Mouse (Mus musculus) kidney, postnatal 36 days (tissue): ENCODE measurements around the gene Adsl.

ENCODE experiments used
- DNase-seq, 2 experiments: peaks; one replicate each; pipeline ENCODE4 v3.0.0; 2021 to 2022; ENCODE audit warnings: mixed read lengths in 2 of 2

Gene Adsl

GRCm38 (mm10) chr15:80941468-80942040 lies 6.7 kb upstream of the Adsl start:
- DNase-seq: no peak

GRCm38 (mm10) chr15:80945851-80946250 lies 2.4 kb upstream of the Adsl start:
- DNase-seq: peak; percentile 24 to 74

DNA sequence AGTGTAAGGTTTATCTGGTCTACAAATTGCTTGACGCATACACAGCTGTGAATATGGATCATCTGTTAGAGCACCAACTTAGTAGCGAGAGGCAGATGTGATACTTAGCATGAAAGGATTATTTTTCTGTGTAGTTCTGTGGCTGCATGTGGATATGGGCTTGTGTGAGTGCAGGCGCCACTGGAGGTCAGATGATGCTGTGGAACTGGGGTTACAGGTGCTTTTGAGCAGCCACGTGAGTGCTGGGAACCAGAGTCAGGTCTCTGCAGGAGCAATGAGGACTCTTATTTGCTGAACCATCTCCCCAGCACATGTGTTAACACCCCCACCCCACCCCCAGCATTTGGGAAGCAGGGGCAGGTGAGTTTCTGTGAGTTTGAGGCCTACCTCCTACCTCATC lies 1.1 kb downstream of the Adsl start:
- no peak for DNase-seq

GRCm38 (mm10) chr15:80950055-80950454 lies 1.8 kb downstream of the Adsl start:
- no peak for DNase-seq

DNA sequence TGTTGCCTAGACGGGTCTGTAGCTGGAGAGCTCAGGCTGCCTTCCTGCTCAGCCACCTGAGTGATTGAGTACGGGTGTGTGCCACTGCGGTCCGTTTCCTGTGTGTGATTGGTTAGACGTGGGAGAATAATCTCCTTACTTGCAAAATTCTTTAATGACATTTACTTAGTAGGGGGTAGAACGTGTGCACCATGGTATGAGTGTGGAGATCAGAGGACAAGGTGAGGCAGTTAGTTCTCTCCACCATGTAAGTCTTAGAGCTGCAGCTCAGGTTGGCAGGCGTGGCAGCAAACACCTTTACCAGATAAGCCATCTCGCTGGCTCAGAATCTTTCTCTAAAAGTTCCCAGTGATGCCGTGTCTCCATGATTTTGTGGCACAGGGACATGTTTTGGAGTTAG lies 5.7 kb downstream of the Adsl start:
- DNase-seq: no peak

DNA sequence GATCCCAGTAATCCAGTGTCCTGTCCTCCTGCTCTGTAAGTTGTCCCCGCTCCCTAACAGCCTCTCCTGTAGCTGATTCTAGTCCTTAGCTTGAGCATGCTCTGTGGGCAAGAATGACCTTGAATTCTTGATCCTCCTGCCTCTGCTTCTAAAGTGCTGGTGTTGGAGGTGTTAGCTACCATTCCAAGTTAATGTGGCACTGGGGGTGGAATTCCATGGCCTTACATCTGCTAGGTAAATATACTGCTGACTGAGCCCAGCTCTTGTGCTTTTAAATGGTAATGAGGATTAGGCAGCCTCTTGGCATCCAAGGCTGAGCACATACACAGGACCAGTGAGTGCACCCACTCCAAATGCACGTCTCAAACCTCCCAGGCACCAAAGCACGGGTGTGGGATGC lies 6.6 kb downstream of the Adsl start:
- no peak for DNase-seq

DNA sequence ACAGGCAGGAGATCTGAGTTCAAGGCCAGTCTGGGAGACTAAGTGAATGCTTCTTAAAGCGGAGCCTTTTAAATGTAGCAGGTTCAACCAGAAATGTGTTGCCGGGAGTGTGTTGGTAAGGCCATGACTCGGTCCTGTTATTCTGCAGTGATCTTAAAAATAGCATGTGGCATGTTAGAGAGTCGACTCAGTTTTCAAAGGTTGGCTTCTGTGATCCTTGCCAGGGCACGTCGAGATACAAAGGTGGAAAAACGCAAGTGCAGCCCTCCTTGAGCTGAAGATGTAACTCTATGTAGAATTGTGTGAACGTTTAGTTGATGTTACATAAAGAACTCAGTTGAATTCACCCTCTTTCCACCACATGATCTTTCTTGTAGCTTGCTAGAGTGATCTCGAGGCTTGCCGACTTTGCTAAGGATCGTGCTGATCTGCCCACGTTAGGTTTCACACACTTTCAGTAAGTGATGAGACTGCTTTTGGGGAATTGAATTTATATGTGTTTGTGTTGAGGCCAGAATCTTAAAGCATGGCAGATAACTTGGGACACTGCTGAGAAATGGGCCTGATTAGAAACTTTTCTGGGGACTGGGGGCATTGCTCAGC lies 7.6 kb downstream of the Adsl start:
- DNase-seq: no peak

GRCm38 (mm10) chr15:80969371-80969770 lies 21.1 kb downstream of the Adsl start:
- no peak for DNase-seq

GRCm38 (mm10) chr15:80974311-80974710 lies 26.0 kb downstream of the Adsl start:
- peak; percentile 16 to 54 for DNase-seq

DNA sequence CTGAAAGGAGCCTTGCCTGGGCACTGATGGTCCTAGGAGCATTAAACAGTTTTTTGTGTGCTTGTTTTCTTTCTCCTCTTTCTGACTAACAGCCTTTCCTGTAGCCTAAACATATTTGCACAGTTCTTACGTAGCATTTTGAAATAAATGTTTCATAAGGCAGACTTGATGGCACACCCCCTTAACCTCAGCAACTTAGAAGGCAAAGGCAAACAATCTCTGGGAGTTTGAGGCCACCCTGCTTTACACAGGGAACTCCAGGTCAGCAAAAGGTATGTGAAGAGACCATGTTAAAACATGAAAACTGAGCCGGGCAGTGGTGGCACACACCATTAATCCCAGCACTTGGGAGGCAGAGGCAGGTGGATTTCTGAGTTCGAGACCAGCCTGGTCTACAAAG lies 27.4 kb downstream of the Adsl start:
- no peak for DNase-seq

GRCm38 (mm10) chr15:80977620-80978334 lies 29.5 kb downstream of the Adsl start, which contains the start of gene Sgsm3:
Gene Sgsm3, plus strand, starts transcription at chr15:80977765.
- DNase-seq: peak; percentile 87 to 94

DNA sequence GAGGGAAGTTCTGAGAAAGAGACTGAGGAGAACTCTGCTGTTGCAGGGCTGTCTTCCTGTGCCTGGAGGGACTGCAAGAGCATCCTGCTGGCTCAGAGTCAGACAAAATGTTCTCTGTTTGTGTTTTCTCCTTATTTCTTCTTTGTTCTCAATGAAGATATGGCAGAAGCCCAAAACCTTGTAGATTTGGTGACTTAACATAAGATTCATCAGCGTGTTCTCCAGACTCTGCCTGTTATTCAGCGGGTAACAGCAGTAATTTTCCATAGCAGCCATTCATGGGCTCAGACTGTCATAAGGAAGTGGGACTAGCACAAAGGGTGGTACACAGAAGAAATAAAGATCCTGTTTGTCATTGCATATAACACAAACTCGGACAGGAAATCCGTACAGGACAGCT lies 31.3 kb downstream of the Adsl start:
- DNase-seq: no peak

DNA sequence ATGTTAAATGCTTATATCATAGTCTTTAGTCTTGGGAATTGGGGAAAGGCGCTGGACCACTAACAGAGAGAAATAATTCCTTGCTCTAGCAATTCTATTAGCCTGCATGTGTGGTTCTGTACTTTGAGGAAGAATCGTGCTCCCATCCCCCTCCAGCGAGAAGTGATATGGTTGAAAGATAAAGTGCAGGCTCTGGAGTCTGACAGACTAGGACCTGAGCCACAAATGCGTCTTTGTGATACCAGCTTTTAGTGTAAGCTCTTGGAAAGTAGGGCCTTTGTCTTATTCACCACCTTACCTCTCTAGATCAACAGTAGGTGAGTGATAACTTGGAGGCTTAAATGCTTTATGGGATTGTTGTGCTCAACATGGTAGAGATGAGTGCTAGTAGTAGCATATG lies 32.9 kb downstream of the Adsl start:
- no peak for DNase-seq

DNA sequence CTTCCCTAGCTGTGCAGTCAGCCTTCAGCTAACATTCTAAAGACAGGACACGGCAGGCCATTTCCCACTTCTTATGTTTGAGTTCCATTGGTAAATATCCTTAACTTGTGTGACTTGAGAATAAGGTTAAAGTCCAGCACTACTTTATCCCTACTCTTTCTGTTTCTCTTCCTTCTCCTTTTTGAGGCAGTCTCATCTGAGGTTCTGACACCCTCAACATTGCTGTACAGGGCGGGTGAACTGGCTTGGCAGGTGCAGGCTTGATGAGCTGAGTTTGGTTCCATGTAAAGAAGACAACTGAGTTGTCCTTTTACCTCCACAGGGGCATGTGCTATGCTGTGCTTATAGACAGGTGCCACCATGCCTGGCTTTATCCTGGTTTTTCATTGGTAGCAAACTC lies 35.0 kb downstream of the Adsl start:
- DNase-seq: no peak

DNA sequence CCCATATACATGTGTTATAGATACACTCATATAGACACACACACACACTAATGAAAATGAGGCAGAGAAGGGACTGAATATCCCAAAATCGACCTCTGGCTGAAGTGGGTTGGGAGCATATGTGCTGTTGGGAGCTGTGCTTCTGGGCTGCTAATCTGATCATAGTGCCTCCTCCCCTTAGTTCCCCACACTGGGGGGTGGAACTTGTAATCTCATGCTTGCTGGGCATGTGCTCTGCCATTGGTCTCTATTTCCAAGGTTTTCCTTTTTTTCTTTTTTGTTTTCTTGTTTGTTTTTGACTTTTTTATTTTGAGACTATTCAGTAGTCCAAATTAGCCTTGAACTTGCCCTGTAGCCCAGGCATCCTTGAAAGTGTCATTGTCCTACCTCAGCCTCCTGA lies 40.0 kb downstream of the Adsl start:
- DNase-seq: no peak

DNA sequence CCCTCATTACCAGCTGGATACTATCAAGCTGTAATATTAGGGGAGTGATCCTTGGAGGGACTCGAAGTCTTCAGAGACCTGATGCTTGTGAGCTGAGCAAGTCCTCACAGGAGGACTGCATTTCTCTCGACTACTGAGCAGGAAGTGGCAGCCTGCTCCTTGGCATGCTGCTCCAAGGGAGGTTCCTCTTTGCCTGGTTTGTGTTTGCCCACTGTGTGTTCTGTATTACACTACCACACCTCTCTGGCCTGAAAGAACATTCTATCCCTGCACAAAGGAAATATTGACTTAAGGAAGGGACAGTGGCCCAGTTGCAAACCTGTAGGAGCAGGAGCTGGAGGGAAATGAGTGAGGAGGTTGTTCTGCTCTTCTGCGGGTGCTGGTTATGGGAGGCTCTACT lies 41.4 kb downstream of the Adsl start:
- DNase-seq: no peak

DNA sequence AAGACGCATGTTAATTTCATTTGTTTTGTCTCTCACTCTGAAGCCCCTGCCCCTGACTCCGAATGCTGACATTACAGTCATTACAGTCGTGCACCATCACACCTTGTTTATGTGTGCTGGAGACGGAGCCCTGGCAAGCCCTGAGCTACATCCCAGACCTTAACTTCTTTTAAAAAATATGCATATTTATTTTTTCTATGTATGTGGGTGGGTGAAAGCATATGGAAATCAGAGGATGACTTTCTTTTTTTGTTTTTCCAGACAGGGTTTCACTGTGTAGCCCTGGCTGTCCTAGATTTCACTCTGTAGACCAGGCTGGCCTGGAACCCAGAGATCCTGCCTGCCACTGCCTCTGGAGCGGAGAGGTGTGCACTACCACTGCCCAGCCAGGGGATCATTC lies 46.7 kb downstream of the Adsl start:
- DNase-seq: no peak

GRCm38 (mm10) chr15:80996090-80996835 lies 48.0 kb downstream of the Adsl start:
- DNase-seq: no peak

- no peak for DNase-seq
These were observed 48.8 kb downstream of the Adsl start for GRCm38 (mm10) chr15:80997077-80997476.

DNA sequence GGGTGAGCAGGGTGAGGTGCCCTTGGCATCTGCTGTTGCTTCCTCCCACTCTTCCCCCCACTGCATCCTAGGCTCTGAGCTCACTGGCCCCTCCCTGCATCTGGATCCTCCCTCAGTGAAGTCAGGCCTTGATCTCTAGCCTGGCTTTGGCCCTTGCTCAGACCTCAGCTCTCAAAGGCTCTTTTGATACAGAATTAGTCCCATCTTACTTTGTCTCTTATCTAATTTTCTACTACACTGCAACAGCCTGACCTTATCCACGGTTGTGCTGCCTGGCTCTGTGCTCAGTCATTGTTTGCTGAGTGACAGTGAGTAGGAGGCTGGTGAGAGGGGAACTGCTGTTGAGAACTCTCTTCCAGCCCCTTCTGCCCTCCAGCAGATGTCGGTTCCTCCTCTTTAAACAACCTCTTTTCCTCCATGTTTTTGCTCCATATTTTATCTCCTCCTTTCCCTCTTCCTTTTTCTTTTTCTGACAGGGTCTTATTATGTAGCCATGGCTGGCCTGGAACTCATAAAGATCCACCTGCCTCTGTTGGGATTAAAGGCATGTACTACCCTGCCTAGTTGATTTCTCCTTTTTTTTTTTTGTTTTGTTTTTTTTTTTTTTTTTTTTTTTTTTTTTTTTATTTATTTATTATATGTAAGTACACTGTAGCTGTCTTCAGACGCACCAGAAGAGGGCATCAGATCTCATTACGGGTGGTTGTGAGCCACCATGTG lies 52.3 kb downstream of the Adsl start:
- no peak for DNase-seq

GRCm38 (mm10) chr15:81006127-81006735 lies 57.9 kb downstream of the Adsl start:
- no peak for DNase-seq

- no peak for DNase-seq
These were observed 59.0 kb downstream of the Adsl start for GRCm38 (mm10) chr15:81007339-81007738.

GRCm38 (mm10) chr15:81007905-81008304 lies 59.6 kb downstream of the Adsl start:
- DNase-seq: no peak
